Mouse (Mus musculus): ENCODE data around the gene Padi2. TPM values are rescaled to one million over a fixed set of nuclear protein-coding genes. Genes with fewer than 3 reads are reported as not detected.

Padi2 gene
- polyA plus RNA-seq, 1 experiment from 2014 or later, result 0.27 TPM

GRCm38 (mm10) chr4:140962207-140962909, 56.2 kb downstream of the Padi2 start:
- DNase-seq (ENCODE audit: low spot score), result no peak
- whole genome bisulfite sequencing, result 72% methylated on average over 8 of the region's 8 CpGs
- H3K4me1 ChIP-seq (ENCODE audit: control insufficient read depth, insufficient read depth, low read length), result peaks cover 15% of the 10 kb centered on the region
- peak overlapping the region; percentile 59 for H3K4me3 ChIP-seq (ENCODE audit: low read depth, low read length)
- peak overlapping the region; percentile 74 for H3K9ac ChIP-seq (ENCODE audit: low read length)
- ATAC-seq, result no peak
- no peaks in the 10 kb centered on the region for H3K27me3 ChIP-seq (replicated peaks; ENCODE audit: control insufficient read depth, insufficient read depth, low read length)
- H3K36me3 ChIP-seq (ENCODE audit: control insufficient read depth, insufficient read depth, low read length), result peaks cover 12% of the 10 kb centered on the region
- H3K4me2 ChIP-seq (ENCODE audit: low read length), result peak overlapping the region; percentile 98
- H3K27ac ChIP-seq (ENCODE audit: low read depth, low read length), result no peak overlapping the region
- H3K9me3 ChIP-seq (replicated peaks; ENCODE audit: control insufficient read depth, low read length), result no peaks in the 10 kb centered on the region

GRCm38 (mm10) chr4:140962950-140963349, 56.8 kb downstream of the Padi2 start:
- Histone ChIP-seq H3K9me3 (replicated peaks; ENCODE audit: control insufficient read depth, low read length) (no peaks in the 10 kb centered on the region), H3K27ac (ENCODE audit: low read depth, low read length) (no peak overlapping the region), H3K4me2 (ENCODE audit: low read length) (no peak overlapping the region), H3K4me1 (ENCODE audit: control insufficient read depth, insufficient read depth, low read length) (peaks cover 15% of the 10 kb centered on the region), H3K9ac (ENCODE audit: low read length) (peak overlapping the region; percentile 74; the same call in 1 of the 2 replicates), H3K27me3 (replicated peaks; ENCODE audit: control insufficient read depth, insufficient read depth, low read length) (no peaks in the 10 kb centered on the region), H3K36me3 (ENCODE audit: control insufficient read depth, insufficient read depth, low read length) (peaks cover 18% of the 10 kb centered on the region), H3K4me3 (ENCODE audit: low read depth, low read length) (0 out of 2 replicates have a peak overlapping the region, but pooled peaks have one; percentile 59)
- 41% methylated on average over 5 of the region's 5 CpGs for WGBS
- no peak for ATAC-seq
- DNase-seq (ENCODE audit: low spot score), result no peak

GRCm38 (mm10) chr4:140963941-140964597, 57.9 kb downstream of the Padi2 start:
- H3K27me3 ChIP-seq (replicated peaks; ENCODE audit: control insufficient read depth, insufficient read depth, low read length), result no peaks in the 10 kb centered on the region
- peaks cover 15% of the 10 kb centered on the region for H3K4me1 ChIP-seq (ENCODE audit: control insufficient read depth, insufficient read depth, low read length)
- H3K9ac ChIP-seq (ENCODE audit: low read length), result peak overlapping the region; percentile 21; the same call in 1 of the 2 replicates
- no peak for ATAC-seq
- no peak overlapping the region for H3K27ac ChIP-seq (ENCODE audit: low read depth, low read length)
- no peak overlapping the region for H3K4me2 ChIP-seq (ENCODE audit: low read length)
- DNase-seq (ENCODE audit: low spot score), result no peak
- H3K4me3 ChIP-seq (ENCODE audit: low read depth, low read length), result no peak overlapping the region
- H3K36me3 ChIP-seq (ENCODE audit: control insufficient read depth, insufficient read depth, low read length), result peaks cover 21% of the 10 kb centered on the region
- WGBS, result 82% methylated on average over 9 of the region's 9 CpGs
- H3K9me3 ChIP-seq (replicated peaks; ENCODE audit: control insufficient read depth, low read length), result no peaks in the 10 kb centered on the region

GRCm38 (mm10) chr4:140964620-140965019, 58.5 kb downstream of the Padi2 start:
- Histone ChIP-seq H3K27me3 (replicated peaks; ENCODE audit: control insufficient read depth, insufficient read depth, low read length) (no peaks in the 10 kb centered on the region), H3K4me2 (ENCODE audit: low read length) (no peak overlapping the region), H3K9ac (ENCODE audit: low read length) (0 out of 2 replicates have a peak overlapping the region, but pooled peaks have one; percentile 7), H3K9me3 (replicated peaks; ENCODE audit: control insufficient read depth, low read length) (no peaks in the 10 kb centered on the region), H3K4me1 (ENCODE audit: control insufficient read depth, insufficient read depth, low read length) (peaks cover 15% of the 10 kb centered on the region), H3K4me3 (ENCODE audit: low read depth, low read length) (no peak overlapping the region), H3K27ac (ENCODE audit: low read depth, low read length) (no peak overlapping the region), H3K36me3 (ENCODE audit: control insufficient read depth, insufficient read depth, low read length) (peaks cover 27% of the 10 kb centered on the region)
- WGBS, result 9% methylated on average over 7 of the region's 7 CpGs
- peak; percentile 89 for DNase-seq (ENCODE audit: low spot score)
- peak; percentile 13; the same call in 1 of the 2 replicates for ATAC-seq

GRCm38 (mm10) chr4:140967386-140968159, 61.4 kb downstream of the Padi2 start:
- Histone ChIP-seq H3K9me3 (replicated peaks; ENCODE audit: control insufficient read depth, low read length) (no peaks in the 10 kb centered on the region), H3K4me3 (ENCODE audit: low read depth, low read length) (no peak overlapping the region), H3K4me2 (ENCODE audit: low read length) (no peak overlapping the region), H3K4me1 (ENCODE audit: control insufficient read depth, insufficient read depth, low read length) (peaks cover 1% of the 10 kb centered on the region), H3K27ac (ENCODE audit: low read depth, low read length) (no peak overlapping the region), H3K9ac (ENCODE audit: low read length) (no peak overlapping the region), H3K36me3 (ENCODE audit: control insufficient read depth, insufficient read depth, low read length) (peaks cover 54% of the 10 kb centered on the region), H3K27me3 (replicated peaks; ENCODE audit: control insufficient read depth, insufficient read depth, low read length) (no peaks in the 10 kb centered on the region)
- 88% methylated on average over 11 of the region's 11 CpGs for WGBS
- ATAC-seq, result no peak
- no peak for DNase-seq (ENCODE audit: low spot score)

GRCm38 (mm10) chr4:140971691-140972090, 65.5 kb downstream of the Padi2 start:
- Histone ChIP-seq H3K27me3 (replicated peaks; ENCODE audit: control insufficient read depth, insufficient read depth, low read length) (no peaks in the 10 kb centered on the region), H3K9me3 (replicated peaks; ENCODE audit: control insufficient read depth, low read length) (no peaks in the 10 kb centered on the region), H3K4me1 (ENCODE audit: control insufficient read depth, insufficient read depth, low read length) (no peaks in the 10 kb centered on the region), H3K4me3 (ENCODE audit: low read depth, low read length) (no peak overlapping the region), H3K27ac (ENCODE audit: low read depth, low read length) (no peak overlapping the region), H3K36me3 (ENCODE audit: control insufficient read depth, insufficient read depth, low read length) (peaks cover 91% of the 10 kb centered on the region), H3K4me2 (ENCODE audit: low read length) (no peak overlapping the region), H3K9ac (ENCODE audit: low read length) (no peak overlapping the region)
- 85% methylated on average over 13 of the region's 13 CpGs for WGBS
- DNase-seq (ENCODE audit: low spot score), result no peak
- no peak for ATAC-seq

GRCm38 (mm10) chr4:140974408-140974807, 68.3 kb downstream of the Padi2 start:
- Histone ChIP-seq H3K27ac (ENCODE audit: low read depth, low read length) (no peak overlapping the region), H3K4me1 (ENCODE audit: control insufficient read depth, insufficient read depth, low read length) (no peaks in the 10 kb centered on the region), H3K36me3 (ENCODE audit: control insufficient read depth, insufficient read depth, low read length) (peaks cover 96% of the 10 kb centered on the region), H3K9ac (ENCODE audit: low read length) (no peak overlapping the region), H3K4me3 (ENCODE audit: low read depth, low read length) (no peak overlapping the region), H3K9me3 (replicated peaks; ENCODE audit: control insufficient read depth, low read length) (no peaks in the 10 kb centered on the region), H3K4me2 (ENCODE audit: low read length) (no peak overlapping the region), H3K27me3 (replicated peaks; ENCODE audit: control insufficient read depth, insufficient read depth, low read length) (no peaks in the 10 kb centered on the region)
- DNase-seq (ENCODE audit: low spot score), result no peak
- no peak for ATAC-seq
- WGBS, result 93% methylated on average over 6 of the region's 6 CpGs

GRCm38 (mm10) chr4:140975356-140975755, 69.2 kb downstream of the Padi2 start:
- Histone ChIP-seq H3K9me3 (replicated peaks; ENCODE audit: control insufficient read depth, low read length) (no peaks in the 10 kb centered on the region), H3K27me3 (replicated peaks; ENCODE audit: control insufficient read depth, insufficient read depth, low read length) (no peaks in the 10 kb centered on the region), H3K9ac (ENCODE audit: low read length) (no peak overlapping the region), H3K36me3 (ENCODE audit: control insufficient read depth, insufficient read depth, low read length) (peaks cover 93% of the 10 kb centered on the region), H3K27ac (ENCODE audit: low read depth, low read length) (no peak overlapping the region), H3K4me2 (ENCODE audit: low read length) (no peak overlapping the region), H3K4me1 (ENCODE audit: control insufficient read depth, insufficient read depth, low read length) (no peaks in the 10 kb centered on the region), H3K4me3 (ENCODE audit: low read depth, low read length) (no peak overlapping the region)
- ATAC-seq, result no peak
- DNase-seq (ENCODE audit: low spot score), result no peak
- 96% methylated on average over 7 of the region's 7 CpGs for WGBS
